Mouse (Mus musculus) heart, postnatal 0 days (tissue): ENCODE data around the gene Wdr90.

Source experiments
- CTCF ChIP-seq: IDR thresholded peaks from 2 replicates; pipeline ENCODE4 v1.5.1; 2016; ENCODE audit warnings: antibody characterized with exemption, control low read depth, low read depth
- EP300 ChIP-seq: IDR thresholded peaks from 2 replicates; pipeline ENCODE4 v1.6.1; 2016; ENCODE audit warnings: antibody characterized with exemption, low read depth

DNA sequence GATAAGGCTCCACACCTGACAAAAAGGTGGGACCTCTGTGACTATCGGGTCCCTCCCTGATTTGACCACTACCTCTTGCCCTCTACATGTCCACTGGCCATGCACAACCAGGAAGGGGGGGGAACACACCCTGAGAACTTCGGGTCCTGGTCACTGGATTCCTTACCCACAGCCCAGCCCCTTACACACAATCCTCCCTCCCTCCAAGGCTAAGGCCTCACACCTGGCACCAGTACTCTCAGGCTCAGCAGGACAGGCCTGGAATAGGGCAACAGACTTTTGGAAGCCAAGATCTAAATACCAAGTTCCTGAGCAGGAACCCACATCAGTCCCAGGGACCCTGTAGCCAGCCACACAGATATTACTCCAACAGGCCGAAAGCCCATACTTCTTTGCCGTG lies 22.4 kb downstream of the Wdr90 start:
- TF ChIP-seq CTCF (no peak), EP300 (no peak)
